ENCODE assay signal across 9 mouse cellular contexts in genomic region chr9:63793731-63794495, GRCm38 (mm10). TPM values are rescaled to one million over a fixed set of nuclear protein-coding genes. Genes with fewer than 3 reads are reported as not detected.
DNase-seq lines count a peak whose midpoint lies in the region; ATAC-seq lines count a peak whose summit lies in the region.
"Had no signal": no experiment of that assay in that cellular context is flagged by ENCODE, and none has a peak within 500 bp of the region (broad histone marks: within the 10 kb centered on the region; RNA-seq: fewer than 3 reads in every experiment).

No protein-coding gene starts in this region.

- intact Hi-C loops in left cerebral cortex, postnatal 36 days (cut with DNase I): loop anchor here (1.0 kb wide), 1 partner anchor 38 kb away; no protein-coding TSS in a partner anchor

- ATAC-seq in heart, embryonic 12.5 days (ENCODE audit: insufficient number of reproducible peaks, low FRiP score): peak; percentile 69; the same call in 1 of the 2 replicates
- ATAC-seq in forebrain, embryonic 11.5 days (replicated peaks; ENCODE audit: low FRiP score): no peak

- no peak overlapping the region for H3K4me3 ChIP-seq in heart, embryonic 12.5 days
- no peak overlapping the region for H3K4me3 ChIP-seq in forebrain, embryonic 11.5 days (ENCODE audit: low read depth, low read length)
- no peak overlapping the region for H3K4me3 ChIP-seq in forebrain, embryonic 10.5 days
- H3K4me3 ChIP-seq: limb, embryonic 12.5 days had no signal

- no peaks in the 10 kb centered on the region for H3K27me3 ChIP-seq in heart, embryonic 12.5 days (replicated peaks)
- H3K27me3 ChIP-seq in forebrain, embryonic 11.5 days (ENCODE audit: control insufficient read depth, insufficient read depth, low read length): no peaks in the 10 kb centered on the region
- no peaks in the 10 kb centered on the region for H3K27me3 ChIP-seq in forebrain, embryonic 10.5 days (ENCODE audit: poor library complexity, severe bottlenecking)
- H3K27me3 ChIP-seq: limb, embryonic 12.5 days had no signal

- peaks cover 56% of the 10 kb centered on the region for H3K4me1 ChIP-seq in heart, embryonic 12.5 days (replicated peaks)
- no peaks in the 10 kb centered on the region for H3K4me1 ChIP-seq in forebrain, embryonic 11.5 days (replicated peaks; ENCODE audit: control insufficient read depth, insufficient read depth, low read length)
- peaks cover 18% of the 10 kb centered on the region for H3K4me1 ChIP-seq in forebrain, embryonic 10.5 days

- H3K27ac ChIP-seq in heart, embryonic 12.5 days (ENCODE audit: poor library complexity, severe bottlenecking): no peak overlapping the region
- no peak overlapping the region for H3K27ac ChIP-seq in forebrain, embryonic 11.5 days (ENCODE audit: low read depth, low read length)
- H3K27ac ChIP-seq in forebrain, embryonic 10.5 days: no peak overlapping the region
- H3K27ac ChIP-seq: limb, embryonic 12.5 days had no signal

- 24% methylated on average over 10 of the region's 10 CpGs for WGBS in heart, embryonic 12.5 days
- 84% methylated on average over 10 of the region's 10 CpGs for WGBS in forebrain, embryonic 11.5 days
- 81% methylated on average over 10 of the region's 10 CpGs for WGBS in forebrain, embryonic 10.5 days

- H3K9me3 ChIP-seq in heart, embryonic 12.5 days (replicated peaks): no peaks in the 10 kb centered on the region
- no peaks in the 10 kb centered on the region for H3K9me3 ChIP-seq in forebrain, embryonic 11.5 days (ENCODE audit: control insufficient read depth, low read length)
- no peaks in the 10 kb centered on the region for H3K9me3 ChIP-seq in forebrain, embryonic 10.5 days
- H3K9me3 ChIP-seq: limb, embryonic 12.5 days had no signal

- no peak overlapping the region for H3K9ac ChIP-seq in heart, embryonic 12.5 days
- no peak overlapping the region for H3K9ac ChIP-seq in forebrain, embryonic 11.5 days (ENCODE audit: low read length)
- H3K9ac ChIP-seq: limb, embryonic 12.5 days had no signal

- DNase-seq in MN1 (ENCODE audit: low spot score): peak; percentile 80
- DNase-seq in brain, adult 2 months (ENCODE audit: low read depth, low spot score): peak; percentile 95
- DNase-seq in left cerebral cortex, postnatal 36 days (ENCODE audit: low spot score in 2 of 2): peak; percentile 87 to 90
- DNase-seq in ovary, postnatal 36 days (ENCODE audit: low spot score): peak; percentile 54
- DNase-seq in thymus, postnatal 36 days: no peak
- no peak for DNase-seq in forebrain, embryonic 11.5 days (ENCODE audit: low spot score)
- no peak for DNase-seq in forebrain, embryonic 10.5 days (ENCODE audit: extremely low spot score, low spot score)

- no peaks in the 10 kb centered on the region for H3K36me3 ChIP-seq in heart, embryonic 12.5 days
- H3K36me3 ChIP-seq in forebrain, embryonic 11.5 days (ENCODE audit: control insufficient read depth, insufficient read depth, low read length): no peaks in the 10 kb centered on the region
- H3K36me3 ChIP-seq in forebrain, embryonic 10.5 days (replicated peaks): no peaks in the 10 kb centered on the region
- H3K36me3 ChIP-seq: limb, embryonic 12.5 days had no signal

- H3K4me2 ChIP-seq in heart, embryonic 12.5 days: peak overlapping the region; percentile 34; the same call in 1 of the 2 replicates
- H3K4me2 ChIP-seq in forebrain, embryonic 11.5 days (ENCODE audit: low read depth, low read length, severe bottlenecking): no peak overlapping the region
- H3K4me2 ChIP-seq: limb, embryonic 12.5 days had no signal

RNA-seq across cellular contexts. Expression of gene Smad3, which starts 36.1 kb away (rescaled TPM):
- 17.0 and 18.9 TPM in 2 replicates for polyA plus RNA-seq in heart, embryonic 12.5 days (2016; fragmentation: Nextera tagmentation; extraction: Ambion mirVana)
- total RNA-seq in left cerebral cortex, postnatal 36 days (2021): 10 to 100 TPM; 45.2 to 71.2 TPM
- 16.6 and 17.9 TPM in 2 replicates for polyA plus RNA-seq in forebrain, embryonic 11.5 days (2014; fragmentation: Nextera tagmentation; extraction: Ambion mirVana)
- polyA plus RNA-seq in forebrain, embryonic 10.5 days (2016; fragmentation: Nextera tagmentation; extraction: Ambion mirVana): 22.1 and 25.5 TPM in 2 replicates

Comparison
In these comparisons a context has a peak if more than half of its experiments do, and no peak if none do; other contexts are left out.
1. DNase-seq: peak in MN1 (single experiment), brain, adult 2 months (single experiment), left cerebral cortex, postnatal 36 days (2 of 2) and ovary, postnatal 36 days (single experiment); none in thymus, postnatal 36 days (0 of 2), forebrain, embryonic 11.5 days (single experiment) and forebrain, embryonic 10.5 days (single experiment).